Mouse (Mus musculus) spleen, postnatal 36 days (tissue): ENCODE measurements around the gene Kcnk18.
A peak's percentile ranks its signal among the peaks of the same experiment; 100 is the strongest.

Experiments
- DNase-seq, 2 experiments: peaks; one replicate each; pipeline ENCODE4 v3.0.0; 2022; ENCODE audit warnings: low spot score in 2 of 2, mixed read lengths in 1 of 2

Gene Kcnk18

GRCm38 (mm10) chr19:59228376-59228775, 9.4 kb downstream of the Kcnk18 start:
- DNase-seq: no peak

DNA sequence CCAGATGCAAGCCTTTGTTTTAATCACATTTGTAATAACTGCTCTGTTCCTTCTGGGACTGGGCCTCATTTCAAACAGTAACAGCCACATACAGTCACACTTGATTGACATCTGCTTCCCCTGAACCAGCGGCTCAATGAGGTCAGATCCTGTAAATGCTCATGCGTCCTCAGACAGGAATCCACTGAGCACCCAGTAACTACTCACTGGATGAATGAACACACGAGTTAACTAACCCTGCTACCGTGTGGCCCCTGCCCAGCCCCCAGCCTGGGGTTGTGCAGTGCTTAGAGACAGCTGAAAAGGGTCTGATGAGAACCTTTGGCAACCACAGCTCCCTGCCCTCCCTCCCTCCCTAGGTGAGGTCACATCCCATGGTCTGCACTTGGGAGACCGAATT, 13.8 kb downstream of the Kcnk18 start:
- no peak for DNase-seq

DNA sequence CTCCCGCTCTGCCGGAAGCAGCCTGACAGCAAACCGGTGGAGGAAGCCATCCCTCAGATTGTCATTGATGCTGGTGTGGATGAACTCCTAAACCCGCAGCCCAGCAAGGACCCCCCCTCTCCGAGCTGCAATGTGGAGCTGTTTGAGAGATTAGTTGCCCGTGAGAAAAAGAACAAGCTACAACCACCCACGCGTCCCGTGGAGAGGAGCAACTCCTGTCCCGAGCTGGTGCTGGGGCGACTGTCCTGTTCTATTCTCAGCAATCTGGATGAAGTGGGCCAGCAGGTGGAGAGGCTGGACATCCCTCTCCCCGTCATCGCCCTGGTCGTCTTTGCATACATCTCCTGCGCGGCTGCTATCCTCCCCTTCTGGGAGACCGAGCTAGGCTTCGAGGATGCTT, 16.0 kb downstream of the Kcnk18 start:
- DNase-seq: no peak

- DNase-seq: no peak
Observed at GRCm38 (mm10) chr19:59236046-59236445, 17.0 kb downstream of the Kcnk18 start.

DNA sequence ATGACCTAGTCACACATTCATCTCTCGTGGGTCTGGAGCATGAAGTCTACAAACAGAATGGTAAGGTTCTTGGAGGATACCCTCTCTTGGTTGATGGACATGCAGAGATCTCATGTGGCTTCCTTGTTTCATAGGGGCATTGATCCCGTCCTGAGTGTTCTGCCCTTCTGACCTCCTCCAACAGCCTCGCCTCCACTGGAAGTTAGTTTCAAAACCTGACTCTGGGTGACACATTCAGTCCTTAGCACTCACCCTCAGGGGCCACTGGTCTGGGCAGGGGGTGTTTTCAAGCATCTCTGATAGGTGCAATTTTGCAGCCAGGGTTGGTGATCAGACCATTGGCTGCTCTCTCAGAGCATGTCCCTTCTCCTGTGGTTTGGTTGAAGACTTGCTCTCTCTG, 19.6 kb downstream of the Kcnk18 start:
- DNase-seq: no peak

DNA sequence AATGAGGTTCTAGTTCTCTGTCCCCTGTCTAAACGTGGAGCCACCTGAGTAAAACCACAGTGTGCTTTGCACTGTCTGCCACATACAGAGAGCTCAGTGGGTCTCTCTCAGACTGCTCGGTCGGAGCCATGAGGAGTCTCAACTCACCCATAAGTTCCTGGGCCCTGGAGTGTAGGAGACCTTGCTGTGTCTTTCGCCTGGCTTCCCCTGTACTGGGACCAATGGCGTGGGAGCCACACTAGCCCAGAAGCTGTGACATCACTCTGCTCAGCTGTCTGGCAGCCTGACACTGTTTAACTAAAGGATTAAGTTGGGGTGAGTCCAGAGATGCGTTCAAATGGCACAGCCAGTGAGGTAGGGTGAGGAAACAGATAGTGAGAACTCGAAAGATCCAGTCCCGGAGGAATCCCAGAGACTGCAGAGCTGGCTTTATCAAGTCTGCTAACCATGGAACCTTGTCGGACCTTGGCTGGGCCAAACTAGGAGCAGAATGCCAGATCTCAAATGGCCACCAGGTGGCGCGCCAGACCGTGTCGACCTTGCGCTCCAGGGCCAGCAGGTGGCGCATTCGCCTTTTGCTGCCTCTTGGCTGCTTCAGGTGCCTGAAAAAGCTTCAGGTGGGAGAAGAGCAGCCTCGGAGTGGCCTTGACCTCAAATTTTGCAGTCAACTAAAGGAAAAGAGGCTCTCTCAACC, 20.3 kb downstream of the Kcnk18 start:
- DNase-seq: peak; percentile 54 to 60

- no peak for DNase-seq
Observed at GRCm38 (mm10) chr19:59241987-59242386, 23.0 kb downstream of the Kcnk18 start.

- DNase-seq: no peak
Observed at GRCm38 (mm10) chr19:59243057-59243456, 24.0 kb downstream of the Kcnk18 start.

DNA sequence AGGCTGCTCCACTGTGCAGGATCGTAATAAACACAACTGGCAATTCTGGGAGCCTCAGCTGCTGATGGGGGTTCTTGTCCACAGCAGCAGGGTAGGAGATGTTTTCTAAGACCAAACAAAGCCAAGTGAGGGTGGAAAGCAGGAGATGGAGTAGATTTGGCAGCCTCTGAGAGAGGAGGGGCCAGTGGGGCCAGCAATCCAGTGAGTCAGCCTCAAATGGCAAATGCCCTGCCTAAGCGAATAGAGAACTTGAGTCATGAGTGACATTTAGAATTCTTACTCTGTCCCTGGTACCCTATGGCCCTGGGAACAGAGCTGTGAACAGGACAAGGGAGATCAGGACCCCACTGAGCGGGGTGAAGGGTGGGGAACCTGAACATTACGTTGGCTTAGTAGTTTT, 29.1 kb downstream of the Kcnk18 start:
- DNase-seq: no peak

DNA sequence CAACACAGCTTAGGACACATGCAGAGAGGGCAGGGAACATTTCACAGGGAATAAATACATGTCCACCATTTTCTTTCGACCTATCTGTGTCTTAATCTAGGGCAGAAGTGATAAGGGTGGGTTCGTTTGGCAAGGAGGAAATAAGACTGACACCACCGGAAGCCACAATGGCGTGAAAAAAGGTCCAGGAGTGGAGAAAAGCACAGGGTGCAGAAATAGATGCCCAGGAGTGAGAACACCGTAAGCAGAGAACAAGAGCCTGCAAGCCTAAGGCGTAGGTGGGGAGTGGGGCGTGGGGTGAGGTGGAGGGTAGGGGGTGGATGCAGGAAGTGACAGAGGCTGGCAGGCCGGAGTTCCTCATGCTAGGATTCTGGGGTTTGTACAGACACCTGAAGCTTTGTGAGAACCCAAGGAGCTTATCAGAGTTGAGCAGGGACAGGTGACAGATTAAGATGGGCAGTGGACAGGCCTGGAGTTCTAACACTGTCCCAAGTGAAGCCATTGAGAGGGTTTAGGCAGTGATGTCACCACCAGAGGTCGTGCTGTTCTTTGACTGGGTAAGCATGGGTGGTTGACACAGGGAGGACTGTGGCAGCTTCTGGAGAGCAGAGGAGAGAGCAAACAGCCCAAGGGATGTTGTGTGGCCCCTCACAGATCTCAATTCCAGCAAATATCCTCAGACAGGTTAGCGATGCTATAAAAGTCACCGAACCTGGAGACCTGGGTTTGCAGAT, 29.7 kb downstream of the Kcnk18 start:
- DNase-seq: peak in 1 of 2 experiments; percentile 4

- DNase-seq: no peak
Observed at GRCm38 (mm10) chr19:59252651-59253050, 33.6 kb downstream of the Kcnk18 start.

GRCm38 (mm10) chr19:59259633-59260032, 40.6 kb downstream of the Kcnk18 start:
- no peak for DNase-seq

GRCm38 (mm10) chr19:59260718-59261442, 41.9 kb downstream of the Kcnk18 start, which contains the start of gene Slc18a2:
Slc18a2 (plus strand) TSS chr19:59260896.
- DNase-seq: peak; percentile 4 to 12

DNA sequence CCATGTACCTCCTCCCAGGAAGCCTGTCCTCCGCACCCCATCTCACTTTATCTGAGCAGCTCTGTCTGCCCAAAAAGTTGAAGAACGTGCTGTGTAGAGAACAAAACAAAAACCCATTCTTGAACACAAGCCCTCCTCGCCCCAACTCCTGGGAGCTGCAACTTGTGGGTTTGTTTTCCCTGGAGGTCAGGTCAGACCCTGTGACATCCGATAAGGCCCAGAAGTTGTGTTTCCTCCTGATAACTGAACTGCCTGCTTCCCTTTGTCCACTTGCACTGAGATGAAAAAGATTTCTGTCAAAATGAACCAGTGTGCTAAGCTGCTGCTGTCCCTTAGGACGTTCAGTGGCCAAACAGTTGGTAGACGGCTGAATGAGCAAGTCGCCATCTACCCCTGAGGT, 42.6 kb downstream of the Kcnk18 start:
- DNase-seq: no peak

DNA sequence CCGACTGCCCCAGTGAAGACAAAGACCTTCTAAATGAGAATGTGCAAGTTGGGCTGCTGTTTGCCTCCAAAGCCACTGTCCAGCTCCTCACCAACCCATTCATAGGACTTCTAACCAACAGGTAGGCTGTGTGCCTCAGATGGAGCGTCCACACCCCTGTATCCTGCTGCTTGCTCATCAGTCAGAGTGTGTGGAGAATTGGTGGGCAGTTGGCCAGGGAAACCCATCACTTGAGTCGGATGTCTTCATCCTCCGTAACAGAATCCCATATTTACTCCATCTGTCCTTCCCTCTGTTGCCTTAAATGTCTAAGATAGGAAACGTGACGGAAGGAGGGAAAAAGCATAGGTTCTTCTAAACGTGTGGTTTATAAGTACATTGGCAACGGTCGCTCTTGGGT, 44.2 kb downstream of the Kcnk18 start:
- no peak for DNase-seq

DNA sequence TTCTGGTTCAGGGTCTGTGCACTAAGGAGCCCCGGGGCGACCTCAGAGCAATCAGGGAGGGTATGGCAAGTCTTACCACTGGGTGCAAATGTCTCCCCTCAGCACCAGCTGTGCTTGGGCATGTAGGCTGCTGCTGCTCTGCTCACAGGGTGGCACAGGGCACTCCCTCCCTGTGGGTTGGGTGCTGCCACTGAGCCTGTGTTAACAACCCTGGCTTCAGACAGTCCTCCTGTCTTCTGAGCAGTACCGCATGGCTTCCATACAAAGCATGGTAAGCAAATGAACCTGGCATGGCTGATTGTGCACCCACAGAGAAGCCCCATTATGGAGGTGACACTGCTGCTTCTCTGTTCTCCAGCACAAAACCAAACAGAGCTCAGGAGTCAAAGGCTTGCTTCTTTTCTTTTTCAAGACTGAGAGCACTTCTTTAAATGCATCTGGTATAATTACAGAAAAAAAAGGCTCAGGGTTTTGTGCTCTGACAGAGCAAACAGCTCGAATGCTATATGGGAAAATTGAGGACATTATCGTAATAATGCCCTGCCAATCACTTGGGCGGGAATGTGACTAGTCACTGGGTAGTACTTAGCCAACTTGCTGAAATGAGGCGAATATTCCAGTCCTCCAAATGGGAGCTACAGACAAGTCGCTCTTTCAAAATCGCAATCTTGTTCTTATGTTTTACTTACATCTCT, 46.0 kb downstream of the Kcnk18 start:
- DNase-seq: no peak

DNA sequence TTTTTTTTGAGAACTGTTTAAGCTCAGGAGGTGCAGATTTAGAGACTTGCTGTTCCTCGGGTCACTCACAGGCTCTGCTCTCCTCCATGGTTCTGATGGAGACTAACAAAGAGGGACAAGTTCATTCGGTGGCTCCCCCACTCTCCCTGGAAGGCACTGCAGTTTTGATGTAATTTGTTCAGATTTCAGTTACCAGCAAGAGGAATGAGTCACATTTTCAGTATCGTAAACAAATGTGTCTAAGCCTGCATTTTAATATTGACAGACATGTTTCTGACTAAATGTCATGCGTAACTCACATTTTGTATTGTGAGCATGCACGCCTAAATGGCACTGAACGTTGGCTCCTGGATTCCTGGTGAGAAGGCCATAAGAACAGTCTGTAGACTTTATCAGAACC, 46.9 kb downstream of the Kcnk18 start:
- DNase-seq: no peak

GRCm38 (mm10) chr19:59267417-59267963, 48.5 kb downstream of the Kcnk18 start:
- DNase-seq: no peak

DNA sequence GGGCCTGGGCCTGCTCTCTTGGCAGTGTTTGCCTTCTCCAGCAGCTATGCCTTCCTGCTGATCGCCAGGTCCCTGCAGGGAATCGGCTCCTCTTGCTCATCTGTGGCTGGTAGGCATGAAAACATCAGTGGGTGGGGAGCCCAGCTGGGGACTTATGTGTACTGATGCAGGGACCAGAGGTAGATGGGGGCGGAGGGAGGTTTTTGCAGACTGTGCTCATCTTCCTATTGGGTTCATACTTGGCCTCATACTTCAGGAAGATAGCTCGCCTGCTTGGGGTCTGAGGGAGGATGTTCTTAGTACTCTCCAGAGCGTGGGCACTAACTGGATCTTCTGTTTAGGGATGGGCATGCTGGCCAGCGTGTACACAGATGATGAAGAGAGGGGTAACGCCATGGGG, 54.2 kb downstream of the Kcnk18 start:
- DNase-seq: no peak

DNA sequence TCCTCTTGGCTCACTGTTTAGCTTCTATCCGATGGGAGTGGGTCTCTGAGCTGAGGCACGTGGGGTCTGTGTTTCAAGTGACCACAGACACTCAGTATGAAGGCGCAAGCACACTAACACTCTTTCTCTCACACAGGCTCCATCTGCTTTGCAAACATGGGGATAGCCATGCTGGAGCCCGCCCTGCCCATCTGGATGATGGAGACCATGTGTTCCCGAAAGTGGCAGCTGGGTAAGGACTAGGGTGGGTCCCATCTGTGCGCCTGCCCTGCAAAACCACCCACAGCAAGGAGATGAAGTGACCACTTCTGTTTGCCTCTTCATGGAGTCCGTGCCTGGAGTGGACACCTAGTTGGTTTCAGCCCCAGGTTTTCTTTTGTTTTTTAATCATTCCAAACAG, 57.3 kb downstream of the Kcnk18 start:
- DNase-seq: no peak

DNA sequence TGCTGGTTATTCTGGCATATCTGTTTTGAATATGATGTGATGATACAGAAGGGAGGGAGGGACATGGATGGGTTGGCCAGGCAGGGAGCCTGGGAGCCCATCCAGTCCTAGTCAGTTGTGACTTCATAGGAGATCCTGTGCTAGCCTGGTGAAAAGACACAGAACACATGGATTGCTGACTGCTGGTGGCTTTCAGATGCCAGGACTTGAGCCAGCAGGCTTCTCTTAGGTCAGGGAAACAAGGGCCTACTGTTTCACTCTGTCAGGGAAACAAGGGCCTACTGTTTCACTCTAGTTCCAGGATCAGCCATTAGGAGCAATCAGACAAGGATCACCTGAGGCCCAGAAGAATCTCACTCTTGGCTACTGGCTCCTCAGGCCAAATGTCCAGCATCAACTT, 61.8 kb downstream of the Kcnk18 start:
- DNase-seq: no peak

GRCm38 (mm10) chr19:59282001-59282400, 63.0 kb downstream of the Kcnk18 start:
- DNase-seq: no peak
